Mouse (Mus musculus) thymus, adult 2 months (tissue): ENCODE results near the gene Gm5460. TPM values are rescaled to one million over a fixed set of nuclear protein-coding genes. Genes with fewer than 3 reads are reported as not detected.

Source experiments
- DNase-seq: peaks from one replicate; pipeline ENCODE4 v3.0.0; 2021
- H3K27ac ChIP-seq: fragments of 200-500 bp; 2 replicates; pipeline ENCODE4 v1.5.1; 2012; ENCODE audit warnings: low read length, control low read depth; ENCODE audit not compliant: control insufficient read depth, insufficient read depth
- H3K27me3 ChIP-seq: fragments of 200-500 bp; 2 replicates; pipeline ENCODE4 v1.6.1; 2012; ENCODE audit warnings: mild to moderate bottlenecking, low read length, moderate library complexity, mixed read lengths; ENCODE audit not compliant: control insufficient read depth, insufficient read depth
- H3K36me3 ChIP-seq: fragments of 200-500 bp; 2 replicates; pipeline ENCODE4 v1.6.1; 2012; ENCODE audit warnings: mild to moderate bottlenecking, low read length, moderate library complexity; ENCODE audit not compliant: control insufficient read depth, insufficient read depth
- H3K4me1 ChIP-seq: fragments of 200-500 bp; replicated peaks from 2 replicates; pipeline ENCODE4 v1.6.1; 2012; ENCODE audit warnings: low read length; ENCODE audit not compliant: control insufficient read depth, insufficient read depth
- H3K4me3 ChIP-seq: fragments of 200-500 bp; 2 replicates; pipeline ENCODE4 v1.5.1; 2012; ENCODE audit warnings: mild to moderate bottlenecking, low read length, control low read depth, moderate library complexity; ENCODE audit not compliant: control insufficient read depth, insufficient read depth
- CTCF ChIP-seq: fragments of 200-500 bp; IDR thresholded peaks from 2 replicates; pipeline ENCODE4 v1.5.1; 2012; ENCODE audit warnings: mild to moderate bottlenecking, control low read depth, low read length, moderate library complexity, borderline replicate concordance; ENCODE audit not compliant: control insufficient read depth, poor library complexity, insufficient read depth; ENCODE audit errors: extremely low read depth
- POLR2A ChIP-seq: fragments of 200-500 bp; IDR thresholded peaks from 2 replicates; pipeline ENCODE4 v1.6.1; 2012; ENCODE audit warnings: mild to moderate bottlenecking, low read length, control low read depth, moderate library complexity; ENCODE audit not compliant: control insufficient read depth, poor library complexity, insufficient read depth; ENCODE audit errors: extremely low read depth
- WGBS: fragments of 180-500 bp; shearing (Covaris S2); methylation state at CpG from one replicate; pipeline ENCODE4 v1.1.7; 2018; 5-methylcytosine and 5-hydroxymethylcytosine counted together
- polyA plus RNA-seq: library from polyadenylated mRNA; depleted of rRNA; stranded (reverse); fragments of >200 nt; gene quantifications from 2 replicates; pipeline ENCODE4 v1.2.3, GENCODE M21; 2012

Gm5460 gene
- polyA plus RNA-seq, 1 experiment, result 0.07 TPM

- Histone ChIP-seq H3K4me3 (no peak overlapping the region), H3K4me1 (no peaks in the 10 kb centered on the region), H3K27me3 (no peaks in the 10 kb centered on the region), H3K27ac (no peak overlapping the region), H3K36me3 (no peaks in the 10 kb centered on the region)
- DNase-seq, result no peak
- WGBS, result 88% methylated on average over 2 of the region's 2 CpGs
- TF ChIP-seq CTCF, result no peak
- TF ChIP-seq POLR2A, result no peak
Measured at GRCm38 (mm10) chr14:34016938-34017337, 380 bp downstream of the Gm5460 start.

GRCm38 (mm10) chr14:34026710-34027109 lies 10.2 kb downstream of the Gm5460 start:
- 92% methylated on average over 2 of the region's 2 CpGs for WGBS
- Histone ChIP-seq H3K36me3 (no peaks in the 10 kb centered on the region), H3K27ac (no peak overlapping the region), H3K4me1 (no peaks in the 10 kb centered on the region), H3K27me3 (no peaks in the 10 kb centered on the region), H3K4me3 (no peak overlapping the region)
- TF ChIP-seq CTCF (no peak), POLR2A (no peak)
- no peak for DNase-seq

GRCm38 (mm10) chr14:34033841-34034610 lies 17.5 kb downstream of the Gm5460 start:
- Histone ChIP-seq H3K36me3 (no peaks in the 10 kb centered on the region), H3K27me3 (no peaks in the 10 kb centered on the region), H3K4me3 (no peak overlapping the region), H3K4me1 (no peaks in the 10 kb centered on the region), H3K27ac (no peak overlapping the region)
- 89% methylated on average over 8 of the region's 8 CpGs for WGBS
- DNase-seq, result no peak
- TF ChIP-seq CTCF (no peak), POLR2A (no peak)

GRCm38 (mm10) chr14:34041241-34041640 lies 24.7 kb downstream of the Gm5460 start:
- TF ChIP-seq CTCF (no peak), POLR2A (no peak)
- Histone ChIP-seq H3K4me3 (no peak overlapping the region), H3K4me1 (no peaks in the 10 kb centered on the region), H3K27me3 (no peaks in the 10 kb centered on the region), H3K36me3 (no peaks in the 10 kb centered on the region), H3K27ac (no peak overlapping the region)
- 91% methylated on average over 4 of the region's 4 CpGs for WGBS
- no peak for DNase-seq

- no peaks in the 10 kb centered on the region for H3K27me3 ChIP-seq
- no peaks in the 10 kb centered on the region for H3K36me3 ChIP-seq
- H3K4me3 ChIP-seq, result no peak overlapping the region
- 73% methylated on average over 3 of the region's 3 CpGs for WGBS
- DNase-seq, result no peak
- H3K27ac ChIP-seq, result no peak overlapping the region
- TF ChIP-seq POLR2A (no peak), CTCF (no peak)
- H3K4me1 ChIP-seq, result no peaks in the 10 kb centered on the region
Measured at GRCm38 (mm10) chr14:34043341-34043740, 26.8 kb downstream of the Gm5460 start.

- TF ChIP-seq CTCF (no peak), POLR2A (no peak)
- Histone ChIP-seq H3K4me1 (no peaks in the 10 kb centered on the region), H3K27ac (no peak overlapping the region), H3K36me3 (no peaks in the 10 kb centered on the region), H3K27me3 (no peaks in the 10 kb centered on the region), H3K4me3 (no peak overlapping the region)
- no peak for DNase-seq
- 76% methylated on average over 5 of the region's 5 CpGs for WGBS
Measured at GRCm38 (mm10) chr14:34050101-34050779, 33.7 kb downstream of the Gm5460 start.
